Mouse (Mus musculus) urinary bladder, postnatal 4 days (tissue): ENCODE data around the gene Aspscr1.
"Not testable (repeated sequence)": the region's sequence is repeated elsewhere in the genome, so short reads cannot be mapped to it uniquely, and the experiment has no call there.

ENCODE experiments used
- DNase-seq, 2 experiments: peaks; one replicate each; pipeline ENCODE4 v3.0.0; 2021 to 2022; ENCODE audit warnings: low spot score in 2 of 2

The Aspscr1 gene

GRCm38 (mm10) chr11:120641869-120642268 lies 30.9 kb upstream of the Aspscr1 start:
- DNase-seq = no peak

- DNase-seq = peak; percentile 19 to 60
Measured at GRCm38 (mm10) chr11:120642939-120643600, 29.7 kb upstream of the Aspscr1 start.

GRCm38 (mm10) chr11:120643601-120643987 lies 29.2 kb upstream of the Aspscr1 start, which contains the start of gene Pycr1:
TSS of gene Pycr1 (minus strand) at chr11:120643769.
- DNase-seq = peak; percentile 90 to 95

- no peak for DNase-seq
Measured at GRCm38 (mm10) chr11:120647047-120647830, 25.5 kb upstream of the Aspscr1 start.

DNA sequence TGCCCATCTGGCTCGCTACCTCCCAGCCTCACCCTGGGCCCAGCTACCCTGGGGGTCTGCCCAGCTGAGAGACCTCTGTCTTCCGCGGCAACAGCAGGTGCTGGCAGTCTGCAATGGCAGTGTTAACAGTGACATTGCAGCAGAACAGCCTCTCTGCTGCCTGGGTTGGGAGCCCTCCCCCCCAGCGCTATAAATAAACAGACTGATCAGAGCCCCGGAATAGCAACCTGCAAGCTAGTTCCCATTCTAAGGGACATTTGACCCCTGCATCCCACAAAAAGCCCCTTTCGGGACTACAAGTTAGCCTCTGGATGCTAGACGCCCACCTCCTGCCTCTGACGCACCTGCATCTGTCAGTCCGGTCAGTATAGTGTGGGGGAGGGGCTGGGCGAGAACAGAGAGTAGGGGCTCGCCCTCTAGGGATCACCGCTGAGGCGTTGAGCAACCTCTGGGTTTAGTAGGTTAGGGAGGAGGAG lies 24.7 kb upstream of the Aspscr1 start, which contains the start of gene Myadml2:
Gene Myadml2 (minus strand): TSS at position 158 of the 476 bp plus-strand sequence.
- no peak for DNase-seq

- no peak for DNase-seq
Measured at GRCm38 (mm10) chr11:120651872-120652271, 20.9 kb upstream of the Aspscr1 start.

- no peak for DNase-seq
Measured at GRCm38 (mm10) chr11:120654741-120655140, 18.0 kb upstream of the Aspscr1 start.

DNA sequence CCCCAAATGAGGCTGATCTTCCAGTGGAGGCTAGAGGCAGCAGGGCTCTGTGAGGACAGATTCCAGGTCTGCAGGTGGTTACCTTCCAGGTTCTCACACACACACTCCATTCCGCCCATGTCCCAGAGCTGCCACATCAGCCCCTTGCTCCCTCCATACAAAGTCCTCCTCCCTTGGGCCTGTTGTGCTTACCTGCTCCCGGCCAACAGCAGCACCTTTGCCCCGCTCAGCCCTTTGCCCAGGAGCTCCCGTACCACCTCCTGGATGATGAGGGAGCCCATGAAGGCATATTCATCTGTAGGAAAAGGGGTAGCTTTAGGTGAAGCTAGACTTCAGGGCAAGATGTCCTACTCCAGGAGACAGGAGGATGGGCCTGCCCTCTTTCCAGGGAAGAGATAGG lies 15.5 kb upstream of the Aspscr1 start:
- no peak for DNase-seq

GRCm38 (mm10) chr11:120658876-120659410 lies 13.8 kb upstream of the Aspscr1 start:
- peak; percentile 70 to 85 for DNase-seq

- DNase-seq = no peak
Measured at GRCm38 (mm10) chr11:120659509-120660300, 13.1 kb upstream of the Aspscr1 start.

GRCm38 (mm10) chr11:120660301-120661075 lies 12.3 kb upstream of the Aspscr1 start:
- DNase-seq = no peak

GRCm38 (mm10) chr11:120661076-120661460 lies 11.7 kb upstream of the Aspscr1 start, which contains the start of gene Notum:
TSS of gene Notum (minus strand) at chr11:120661175.
- no peak for DNase-seq

GRCm38 (mm10) chr11:120662759-120663158 lies 10.0 kb upstream of the Aspscr1 start:
- no peak for DNase-seq

GRCm38 (mm10) chr11:120663714-120664113 lies 9.1 kb upstream of the Aspscr1 start:
- no peak for DNase-seq

DNA sequence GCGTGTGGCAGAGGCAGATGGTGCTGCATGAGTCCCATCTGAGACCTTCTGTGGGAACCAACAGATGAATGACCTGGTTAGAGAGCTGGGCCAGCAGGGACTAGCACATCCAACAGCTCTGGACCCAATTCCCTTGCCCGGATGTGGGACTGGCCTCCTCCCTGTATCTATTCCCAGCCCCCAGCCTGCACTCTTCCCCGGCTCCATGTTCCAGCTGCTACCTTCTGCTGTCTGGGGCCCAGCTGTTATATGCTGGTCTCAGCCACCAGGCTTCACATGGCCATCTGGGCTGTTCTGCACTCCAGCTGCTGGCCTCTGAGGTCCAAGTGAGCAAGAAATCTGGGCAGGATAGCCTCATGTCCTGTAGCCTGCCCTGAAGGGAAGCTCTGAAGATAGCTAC lies 7.4 kb upstream of the Aspscr1 start:
- peak in 1 of 2 experiments; percentile 62 for DNase-seq

DNA sequence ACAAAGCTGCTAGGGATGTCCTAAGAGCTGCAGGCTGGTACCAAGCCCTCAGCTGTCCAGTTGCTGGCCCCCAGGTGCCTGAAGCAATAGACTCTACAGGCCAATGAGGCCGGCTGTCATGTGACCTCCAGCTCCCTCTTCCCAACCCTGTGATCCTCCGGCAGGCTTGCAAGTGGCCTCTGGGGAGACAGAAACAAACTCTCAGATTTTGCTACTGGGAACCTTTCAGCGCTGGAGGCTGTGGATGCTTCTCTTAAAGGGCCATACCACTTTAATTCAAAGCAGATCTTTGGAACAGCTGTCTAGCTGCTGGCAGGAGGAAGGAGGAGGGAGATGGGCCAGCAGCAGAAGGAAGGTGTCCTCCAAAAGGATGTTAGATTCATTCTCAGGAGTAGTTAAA lies 6.2 kb upstream of the Aspscr1 start:
- no peak for DNase-seq

GRCm38 (mm10) chr11:120673594-120674122 lies 885 bp downstream of the Aspscr1 start:
- no peak for DNase-seq

DNA sequence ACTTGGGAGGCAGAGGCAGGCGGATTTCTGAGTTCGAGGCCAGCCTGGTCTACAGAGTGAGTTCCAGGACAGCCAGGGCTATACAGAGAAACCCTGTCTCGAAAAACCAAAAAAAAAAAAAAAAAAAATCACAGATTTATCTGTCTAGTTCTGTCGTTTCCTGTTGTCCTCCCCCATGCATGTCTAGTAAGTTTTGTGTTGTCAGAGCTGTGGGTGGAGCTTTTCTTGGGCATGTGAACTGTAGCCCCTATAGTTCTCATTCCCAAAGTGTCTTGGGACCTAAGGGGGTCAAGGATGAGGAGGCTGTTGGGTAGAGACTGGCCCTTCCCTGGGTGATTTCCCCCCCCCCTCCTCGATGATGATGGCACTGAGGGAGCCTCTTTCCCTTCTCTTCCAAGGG lies 3.1 kb downstream of the Aspscr1 start:
- not testable (repeated sequence) for DNase-seq

- DNase-seq = no peak
Measured at GRCm38 (mm10) chr11:120676951-120677350, 4.2 kb downstream of the Aspscr1 start.

DNA sequence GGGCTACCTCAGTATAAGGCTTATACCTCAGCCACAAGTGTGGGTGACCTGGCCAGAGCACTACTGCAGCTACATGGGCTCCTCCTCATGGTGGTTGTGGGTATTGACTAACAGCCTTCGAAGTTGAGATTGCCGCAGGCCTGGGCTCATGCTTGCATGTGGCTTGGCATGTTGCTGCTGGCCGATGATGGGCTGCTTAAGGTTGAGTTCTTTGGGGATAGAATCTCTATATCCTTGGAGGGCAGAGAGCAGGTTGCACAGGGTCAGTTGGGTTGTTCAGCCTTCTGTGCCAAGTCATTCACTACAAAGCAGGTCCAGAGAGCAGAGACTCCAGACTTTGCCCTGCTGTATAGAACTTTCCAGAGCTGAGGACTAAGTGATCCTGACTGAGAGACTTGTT lies 7.1 kb downstream of the Aspscr1 start:
- DNase-seq = no peak

- DNase-seq = no peak
Measured at GRCm38 (mm10) chr11:120682683-120683082, 9.9 kb downstream of the Aspscr1 start.
